Mouse (Mus musculus): ENCODE data around the gene Ddhd1.

GRCm38 (mm10) chr14:45676722-45677121, 18.8 kb upstream of the Ddhd1 start:
- TF ChIP-seq CTCF (IDR thresholded peaks at IDR 0.05; ENCODE audit: extremely low read depth, insufficient read depth, low read length) = no peak
- TF ChIP-seq POLR2A (IDR thresholded peaks at IDR 0.05; ENCODE audit: extremely low read depth, insufficient read depth, low read length) = no peak

All from cortical plate, adult 2 months (tissue).